Mouse (Mus musculus) kidney, embryonic 14.5 days (tissue): Measurements from ENCODE around the gene Gm20873. TPM values are rescaled to one million over a fixed set of nuclear protein-coding genes. Genes with fewer than 3 reads are reported as not detected.
"Not testable (repeated sequence)": the region's sequence is repeated elsewhere in the genome, so short reads cannot be mapped to it uniquely, and the experiment has no call there.

Experiments used
- ATAC-seq: fragments of 200-750 bp; cut with Nextera tagmentation; 2 replicates; pipeline ENCODE4 v1.8.0; 2017; ENCODE audit warnings: moderate number of reproducible peaks, mild to moderate bottlenecking, moderate TSS enrichment, moderate library complexity; ENCODE audit not compliant: low FRiP score, low TSS enrichment
- H3K27ac ChIP-seq: fragments of 300-500 bp; sonication (generic); 2 replicates; pipeline ENCODE4 v1.5.1; 2014; ENCODE audit warnings: low read depth, mild to moderate bottlenecking, low read length, moderate library complexity, mixed read lengths
- H3K27me3 ChIP-seq: fragments of 300-500 bp; sonication (generic); 2 replicates; pipeline ENCODE4 v1.6.1; 2014; ENCODE audit warnings: mild to moderate bottlenecking, low read length; ENCODE audit not compliant: control insufficient read depth, insufficient read depth
- H3K36me3 ChIP-seq: fragments of 300-500 bp; sonication (generic); 2 replicates; pipeline ENCODE4 v1.6.1; 2014; ENCODE audit warnings: low read length, mixed read lengths; ENCODE audit not compliant: control insufficient read depth, insufficient read depth
- H3K4me1 ChIP-seq: fragments of 300-500 bp; sonication (generic); 2 replicates; pipeline ENCODE4 v1.6.1; 2014; ENCODE audit warnings: low read length, mixed read lengths; ENCODE audit not compliant: control insufficient read depth, insufficient read depth
- H3K4me2 ChIP-seq: fragments of 300-500 bp; sonication (generic); replicated peaks from 2 replicates; pipeline ENCODE4 v1.6.1; 2014; ENCODE audit warnings: low read depth, mild to moderate bottlenecking, low read length
- H3K4me3 ChIP-seq: fragments of 300-500 bp; sonication (generic); 2 replicates; pipeline ENCODE4 v1.5.1; 2014; ENCODE audit warnings: mild to moderate bottlenecking, low read length
- H3K9ac ChIP-seq: fragments of 300-500 bp; sonication (generic); 2 replicates; pipeline ENCODE4 v1.6.1; 2014; ENCODE audit warnings: low read depth, mild to moderate bottlenecking, low read length, moderate library complexity
- H3K9me3 ChIP-seq: fragments of 300-500 bp; sonication (generic); 2 replicates; pipeline ENCODE4 v1.6.1; 2016; ENCODE audit warnings: low read length; ENCODE audit not compliant: control insufficient read depth
- WGBS: fragments of 180-500 bp; shearing (Covaris S2); extraction: QIAGEN DNeasy Blood & Tissue Kit; methylation state at CpG from one replicate; pipeline ENCODE4 v1.1.7; 2014; 5-methylcytosine and 5-hydroxymethylcytosine counted together
- polyA plus RNA-seq: library from polyadenylated mRNA; unstranded; fragments of >200 nt; fragmentation: Nextera tagmentation; extraction: Ambion mirVana; gene quantifications from 2 replicates; pipeline ENCODE4 v1.2.1, GENCODE M21; 2014

Gene Gm20873
- not detected in 2 replicates for polyA plus RNA-seq

DNA sequence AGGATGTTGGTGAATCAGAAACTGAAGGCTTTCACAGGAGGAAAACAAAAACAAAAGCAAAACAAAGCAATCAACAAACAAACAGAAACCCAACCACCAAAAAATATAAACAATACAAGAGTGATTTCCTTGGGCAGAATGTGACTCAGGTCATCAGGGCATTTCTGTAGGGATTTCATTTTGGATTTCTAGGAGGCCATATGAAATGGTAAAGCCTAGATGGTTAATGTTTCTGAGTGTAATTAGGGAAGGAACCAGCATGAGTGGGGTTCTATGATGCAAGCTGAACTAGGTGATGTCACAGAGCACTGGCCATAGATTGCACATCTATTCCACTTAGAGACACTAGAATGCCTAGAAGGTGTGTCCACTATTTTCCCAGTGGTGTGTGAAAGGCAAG is at the start of gene Gm20873:
Gene Gm20873 (plus strand): TSS at position 301 of the 400 bp plus-strand sequence.
- H3K27me3 ChIP-seq, H3K9ac ChIP-seq, H3K27ac ChIP-seq, H3K4me1 ChIP-seq, H3K4me2 ChIP-seq, ATAC-seq, H3K9me3 ChIP-seq, H3K36me3 ChIP-seq, H3K4me3 ChIP-seq: not testable (repeated sequence)

DNA sequence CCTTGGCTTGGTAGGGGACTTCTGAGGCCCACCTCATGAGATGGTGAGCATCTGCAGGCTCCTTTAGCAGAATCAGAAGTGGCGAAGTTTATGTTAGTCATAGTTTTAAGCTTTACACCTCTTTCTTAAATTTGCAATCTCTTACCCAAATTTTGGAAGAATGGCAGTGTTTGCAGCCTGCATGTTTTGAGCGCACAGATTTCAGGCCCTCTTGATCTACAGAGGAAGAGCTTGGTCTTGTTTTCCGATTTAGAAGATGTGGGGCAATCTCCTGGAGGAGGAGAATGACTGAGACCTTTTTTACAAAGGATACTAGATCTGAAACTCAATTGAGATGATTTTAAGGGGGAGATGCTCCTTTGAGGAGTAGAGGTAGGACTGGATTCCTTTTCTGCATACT is 29.0 kb upstream of the Gm20873 start, which contains the start of gene Gm21746:
Gene Gm21746 (minus strand): TSS at position 101 of the 400 bp plus-strand sequence.
- H3K4me2 ChIP-seq, H3K4me3 ChIP-seq, H3K27ac ChIP-seq, H3K9me3 ChIP-seq, ATAC-seq, H3K9ac ChIP-seq, H3K4me1 ChIP-seq, H3K27me3 ChIP-seq, H3K36me3 ChIP-seq: not testable (repeated sequence)
- WGBS = no CpG with 5 or more reads among the region's 3 CpGs

Other genes with a start within 250 kb of the Gm20873 start
- gene Gm21746, start 29.1 kb upstream of the Gm20873 start, polyA plus RNA-seq = not detected in 2 replicates